Mouse (Mus musculus): ENCODE results near the gene Atic.

DNA sequence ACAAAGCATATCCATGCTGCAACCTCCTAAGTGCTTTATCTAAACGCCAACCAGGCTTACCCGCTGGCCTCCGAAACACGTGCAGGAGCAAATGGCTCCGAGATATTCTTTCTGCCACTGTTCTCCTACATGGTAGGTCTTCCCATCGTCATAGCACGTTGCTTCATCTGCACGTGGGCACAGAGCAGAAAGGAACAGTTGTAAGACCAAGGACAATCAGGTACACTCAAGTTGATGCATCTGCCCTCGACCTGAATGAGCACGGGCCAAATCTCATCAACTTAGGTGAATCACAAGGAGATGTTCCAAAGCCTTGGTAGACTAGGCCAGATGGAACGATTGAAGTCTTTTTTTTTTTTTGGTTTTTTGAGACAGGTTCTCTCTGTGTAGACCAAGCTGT, 33.1 kb downstream of the Atic start:
- TF ChIP-seq CTCF (IDR thresholded peaks at IDR 0.05) (no peak), EP300 (IDR thresholded peaks at IDR 0.05) (no peak)

Measured in lung, postnatal 0 days (tissue).